Mouse (Mus musculus) G1E (cell line): Measurements from ENCODE around the gene Vmn1r101. TPM values are rescaled to one million over a fixed set of nuclear protein-coding genes. Genes with fewer than 3 reads are reported as not detected.
"Not testable (repeated sequence)": the region's sequence is repeated elsewhere in the genome, so short reads cannot be mapped to it uniquely, and the experiment has no call there.

Source experiments
- ATAC-seq: 2 replicates; pipeline ENCODE4 v1.8.0; 2016; ENCODE audit warnings: mild to moderate bottlenecking; ENCODE audit not compliant: insufficient number of reproducible peaks, poor library complexity, low FRiP score, severe bottlenecking; ENCODE audit errors: extremely low read depth
- DNase-seq: peaks from one replicate; pipeline ENCODE4 v3.0.0; 2012; ENCODE audit warnings: low spot score
- H3K27me3 ChIP-seq: 2 replicates; pipeline ENCODE4 v1.6.1; 2012; ENCODE audit warnings: mild to moderate bottlenecking, low read length, inconsistent platforms; ENCODE audit not compliant: insufficient read depth
- H3K36me3 ChIP-seq: replicated peaks from 2 replicates; pipeline ENCODE3; 2012; ENCODE audit warnings: mild to moderate bottlenecking, inconsistent platforms
- H3K4me1 ChIP-seq: 2 replicates; pipeline ENCODE4 v1.6.1; 2012; ENCODE audit warnings: low read depth, low read length, inconsistent platforms, mixed read lengths; ENCODE audit not compliant: insufficient read depth
- H3K4me3 ChIP-seq: 2 replicates; pipeline ENCODE4 v1.5.1; 2012; ENCODE audit warnings: low read depth, mild to moderate bottlenecking, inconsistent platforms, low read length, moderate library complexity, mixed read lengths
- H3K9me3 ChIP-seq: replicated peaks from 2 replicates; pipeline ENCODE4 v1.6.1; 2012; ENCODE audit warnings: inconsistent platforms
- polyA plus RNA-seq: library from polyadenylated mRNA; stranded (reverse); fragments of >175 nt; gene quantifications from 2 replicates; pipeline ENCODE4 v1.2.3, GENCODE M21; 2012
- total RNA-seq, 2 experiments: library from RNA; stranded (forward) in 1 of 2; stranded (reverse) in 1 of 2; fragments of 200-1000 nt in 1 of 2; fragments of >200 nt in 1 of 2; fragmentation: Nextera tagmentation in 1 of 2; gene quantifications; 2 replicates each; pipeline ENCODE4 v1.2.3; 2014 to 2017

Vmn1r101 gene
- total RNA-seq (2014; fragmentation: Nextera tagmentation) (not detected in 2 replicates), total RNA-seq (2017) (not detected in 2 replicates), polyA plus RNA-seq (not detected in 2 replicates)

GRCm38 (mm10) chr7:20442493-20442892 is at the start of gene Vmn1r101:
Gene Vmn1r101 (minus strand): TSS chr7:20442593.
- H3K4me3 ChIP-seq, H3K4me1 ChIP-seq, H3K27me3 ChIP-seq, DNase-seq, ATAC-seq, H3K36me3 ChIP-seq, H3K9me3 ChIP-seq: not testable (repeated sequence)

GRCm38 (mm10) chr7:20474825-20475224 is 32.4 kb upstream of the Vmn1r101 start, which contains the start of gene Gm10670:
Gene Gm10670 (minus strand): TSS chr7:20474925.
- not testable (repeated sequence) for H3K9me3 ChIP-seq, H3K4me3 ChIP-seq, DNase-seq, ATAC-seq, H3K4me1 ChIP-seq, H3K27me3 ChIP-seq, H3K36me3 ChIP-seq

GRCm38 (mm10) chr7:20417642-20418041 is 24.8 kb downstream of the Vmn1r101 start, which contains the start of gene Vmn1r100:
Gene Vmn1r100 (plus strand): TSS chr7:20417942.
- not testable (repeated sequence) for H3K36me3 ChIP-seq, ATAC-seq, H3K4me3 ChIP-seq, H3K27me3 ChIP-seq, DNase-seq, H3K9me3 ChIP-seq, H3K4me1 ChIP-seq

Other genes starting within 250 kb of the Vmn1r101 start
- gene Vmn1r95, start 248.9 kb downstream of the Vmn1r101 start, total RNA-seq (2014; fragmentation: Nextera tagmentation), result not detected in 2 replicates
- gene Vmn1r95, start 248.9 kb downstream of the Vmn1r101 start, total RNA-seq (2017), result 0.17 TPM in 1 of 2 replicates, not detected in the other
- not detected in 2 replicates for gene Vmn1r95, start 248.9 kb downstream of the Vmn1r101 start, polyA plus RNA-seq
- not detected in 2 replicates for gene Gm6164, start 237.0 kb downstream of the Vmn1r101 start, total RNA-seq (2014; fragmentation: Nextera tagmentation)
- not detected in 2 replicates for gene Gm6164, start 237.0 kb downstream of the Vmn1r101 start, total RNA-seq (2017)
- not detected in 2 replicates for gene Gm6164, start 237.0 kb downstream of the Vmn1r101 start, polyA plus RNA-seq
- not detected in 2 replicates for gene Gm4498, start 208.8 kb downstream of the Vmn1r101 start, total RNA-seq (2014; fragmentation: Nextera tagmentation)
- gene Gm4498, start 208.8 kb downstream of the Vmn1r101 start, total RNA-seq (2017), result not detected in 2 replicates
- gene Gm4498, start 208.8 kb downstream of the Vmn1r101 start, polyA plus RNA-seq, result not detected in 2 replicates
- gene Gm5890, start 179.8 kb downstream of the Vmn1r101 start, total RNA-seq (2014; fragmentation: Nextera tagmentation), result not detected in 2 replicates
- gene Gm5890, start 179.8 kb downstream of the Vmn1r101 start, total RNA-seq (2017), result not detected in 2 replicates
- not detected in 2 replicates for gene Gm5890, start 179.8 kb downstream of the Vmn1r101 start, polyA plus RNA-seq
- not detected in 2 replicates for gene Gm4133, start 108.5 kb downstream of the Vmn1r101 start, total RNA-seq (2014; fragmentation: Nextera tagmentation)
- gene Gm4133, start 108.5 kb downstream of the Vmn1r101 start, total RNA-seq (2017), result not detected in 2 replicates
- gene Gm4133, start 108.5 kb downstream of the Vmn1r101 start, polyA plus RNA-seq, result not detected in 2 replicates
- gene Gm5728, start 67.2 kb downstream of the Vmn1r101 start, total RNA-seq (2014; fragmentation: Nextera tagmentation), result not detected in 2 replicates
- gene Gm5728, start 67.2 kb downstream of the Vmn1r101 start, total RNA-seq (2017), result not detected in 2 replicates
- gene Gm5728, start 67.2 kb downstream of the Vmn1r101 start, polyA plus RNA-seq, result not detected in 2 replicates
- gene Vmn1r100, start 24.7 kb downstream of the Vmn1r101 start, total RNA-seq (2014; fragmentation: Nextera tagmentation), result not detected in 2 replicates
- gene Vmn1r100, start 24.7 kb downstream of the Vmn1r101 start, total RNA-seq (2017), result not detected in 2 replicates
- not detected in 2 replicates for gene Vmn1r100, start 24.7 kb downstream of the Vmn1r101 start, polyA plus RNA-seq
- gene Gm10670, start 32.3 kb upstream of the Vmn1r101 start, total RNA-seq (2014; fragmentation: Nextera tagmentation), result not detected in 2 replicates
- not detected in 2 replicates for gene Gm10670, start 32.3 kb upstream of the Vmn1r101 start, total RNA-seq (2017)
- not detected in 2 replicates for gene Gm10670, start 32.3 kb upstream of the Vmn1r101 start, polyA plus RNA-seq
- not detected in 2 replicates for gene Vmn1r103, start 67.9 kb upstream of the Vmn1r101 start, total RNA-seq (2014; fragmentation: Nextera tagmentation)
- not detected in 2 replicates for gene Vmn1r103, start 67.9 kb upstream of the Vmn1r101 start, total RNA-seq (2017)
- gene Vmn1r103, start 67.9 kb upstream of the Vmn1r101 start, polyA plus RNA-seq, result not detected in 2 replicates
- not detected in 2 replicates for gene Vmn1r104, start 91.2 kb upstream of the Vmn1r101 start, total RNA-seq (2014; fragmentation: Nextera tagmentation)
- gene Vmn1r104, start 91.2 kb upstream of the Vmn1r101 start, total RNA-seq (2017), result 0.16 TPM in 1 of 2 replicates, not detected in the other
- not detected in 2 replicates for gene Vmn1r104, start 91.2 kb upstream of the Vmn1r101 start, polyA plus RNA-seq
- gene Gm5726, start 103.2 kb upstream of the Vmn1r101 start, total RNA-seq (2014; fragmentation: Nextera tagmentation), result not detected in 2 replicates
- not detected in 2 replicates for gene Gm5726, start 103.2 kb upstream of the Vmn1r101 start, total RNA-seq (2017)
- not detected in 2 replicates for gene Gm5726, start 103.2 kb upstream of the Vmn1r101 start, polyA plus RNA-seq
- not detected in 2 replicates for gene Gm4141, start 133.6 kb upstream of the Vmn1r101 start, total RNA-seq (2014; fragmentation: Nextera tagmentation)
- gene Gm4141, start 133.6 kb upstream of the Vmn1r101 start, total RNA-seq (2017), result not detected in 2 replicates
- gene Gm4141, start 133.6 kb upstream of the Vmn1r101 start, polyA plus RNA-seq, result not detected in 2 replicates
- not detected in 2 replicates for gene Gm4513, start 156.4 kb upstream of the Vmn1r101 start, total RNA-seq (2014; fragmentation: Nextera tagmentation)
- not detected in 2 replicates for gene Gm4513, start 156.4 kb upstream of the Vmn1r101 start, total RNA-seq (2017)
- not detected in 2 replicates for gene Gm4513, start 156.4 kb upstream of the Vmn1r101 start, polyA plus RNA-seq
- gene Vmn1r107, start 226.3 kb upstream of the Vmn1r101 start, total RNA-seq (2014; fragmentation: Nextera tagmentation), result not detected in 2 replicates
- not detected in 2 replicates for gene Vmn1r107, start 226.3 kb upstream of the Vmn1r101 start, total RNA-seq (2017)
- not detected in 2 replicates for gene Vmn1r107, start 226.3 kb upstream of the Vmn1r101 start, polyA plus RNA-seq